Mouse (Mus musculus): Measurements from ENCODE around the gene Adamts3.

DNA sequence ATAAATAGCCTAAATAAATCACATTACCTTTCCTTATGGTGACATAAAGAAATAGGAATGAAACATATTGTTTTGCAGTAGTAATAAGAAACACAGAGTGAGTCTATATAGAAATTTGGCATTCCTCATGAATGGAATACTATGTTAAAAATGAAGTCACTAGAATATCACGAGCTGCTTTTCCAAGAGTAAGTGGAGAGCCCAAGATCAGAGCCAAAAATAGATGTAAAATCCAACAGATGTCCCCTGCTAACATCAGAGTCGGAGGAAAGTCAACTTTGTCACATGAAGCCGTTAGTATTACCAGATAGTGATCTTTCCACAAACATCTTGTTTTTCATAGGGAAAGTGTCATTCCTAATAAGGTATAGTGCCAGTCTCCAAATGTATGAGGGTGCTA is 155.0 kb downstream of the Adamts3 start:
- TF ChIP-seq CTCF (IDR thresholded peaks at IDR 0.05; ENCODE audit: low read depth) (no peak), EP300 (optimal IDR thresholded peaks at IDR 0.05) (no peak)

All from stomach, postnatal 0 days (tissue).